Mouse (Mus musculus): ENCODE data around the gene C2cd4b.

GRCm38 (mm10) chr9:67733716-67734115, 25.5 kb upstream of the C2cd4b start:
- no peak for TF ChIP-seq CTCF (IDR thresholded peaks at IDR 0.05; ENCODE audit: extremely low read depth, insufficient read depth, low read length)
- TF ChIP-seq POLR2A (IDR thresholded peaks at IDR 0.05; ENCODE audit: extremely low read depth, insufficient read depth, low read length) = no peak

All from cortical plate, adult 2 months (tissue).